17 mouse cellular contexts compared by ENCODE assay signal in the genomic region with DNA sequence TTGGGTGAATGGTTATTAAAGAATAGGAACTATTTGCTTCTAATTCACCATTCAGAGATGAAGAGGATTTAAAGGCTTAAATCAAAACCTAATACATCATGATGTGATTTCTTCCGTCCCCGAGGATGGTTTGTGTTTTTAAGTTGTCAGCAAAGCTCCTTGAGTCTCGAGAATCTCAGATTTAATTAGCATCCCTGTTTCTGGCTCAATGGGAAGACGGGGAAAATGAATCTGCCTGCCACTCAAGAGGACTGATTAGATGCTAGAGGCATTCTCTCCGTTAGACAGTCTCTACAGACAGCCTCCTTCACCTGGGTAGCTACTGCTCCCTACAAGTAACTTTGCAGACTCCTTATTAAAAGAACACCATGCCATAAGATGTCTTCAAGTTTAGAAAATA. TPM values are rescaled to one million over a fixed set of nuclear protein-coding genes. Genes with fewer than 3 reads are reported as not detected.
"Had no signal": no experiment of that assay in that cellular context is flagged by ENCODE, and none has a peak within 500 bp of the region (broad histone marks: within the 10 kb centered on the region; RNA-seq: fewer than 3 reads in every experiment).

No protein-coding gene starts in this region.

- H3K4me1 ChIP-seq: liver, embryonic 13.5 days; midbrain, embryonic 12.5 days had no signal

- H3K36me3 ChIP-seq: liver, embryonic 13.5 days; midbrain, embryonic 12.5 days had no signal

- H3K4me3 ChIP-seq: kidney, embryonic 15.5 days; left cerebral cortex, adult 2 months; liver, embryonic 13.5 days; midbrain, embryonic 12.5 days had no signal

- H3K9ac ChIP-seq: kidney, embryonic 15.5 days; liver, embryonic 13.5 days; midbrain, embryonic 12.5 days had no signal

- DNase-seq: kidney, adult 8-10 months; kidney, postnatal 10 days; kidney, postnatal 36 days; layer of hippocampus, postnatal 36 days; liver, embryonic 13.5 days; lung, adult 2 months; lung, postnatal 14 days; lung, postnatal 4 days; thymus, adult 18-20 months; thymus, postnatal 36 days had no signal

- H3K27me3 ChIP-seq: kidney, embryonic 15.5 days; liver, embryonic 13.5 days; midbrain, embryonic 12.5 days had no signal

- H3K27ac ChIP-seq: kidney, embryonic 15.5 days; left cerebral cortex, adult 2 months; liver, embryonic 13.5 days; midbrain, embryonic 12.5 days had no signal

- H3K9me3 ChIP-seq: kidney, embryonic 15.5 days; liver, embryonic 13.5 days; midbrain, embryonic 12.5 days had no signal

- H3K4me2 ChIP-seq: kidney, embryonic 15.5 days; liver, embryonic 13.5 days; midbrain, embryonic 12.5 days had no signal

RNA-seq across cellular contexts. Expression of a gene that starts 32.0 kb away (rescaled TPM):
- total RNA-seq: liver, adult 2 months; megakaryocyte progenitor cell, adult 5-6 weeks; megakaryocyte-erythroid progenitor cell, adult 5-6 weeks had no signal
- polyA plus RNA-seq: liver, adult 2 months; spleen, adult 2 months had no signal
